Mouse (Mus musculus) myocyte (in vitro differentiated cells): ENCODE results near the gene Rcvrn.

Experiments
- CEBPB ChIP-seq: IDR thresholded peaks from 2 replicates; pipeline ENCODE4 v1.6.1; 2011; ENCODE audit warnings: mild to moderate bottlenecking, moderate library complexity; ENCODE audit not compliant: poor library complexity, insufficient read depth, severe bottlenecking
- MAX ChIP-seq: IDR thresholded peaks from one replicate; pipeline ENCODE4 v1.6.1; 2011; ENCODE audit warnings: low read depth, mild to moderate bottlenecking, control low read depth
- MYOG ChIP-seq, 3 experiments: IDR thresholded peaks; one replicate each; pipeline ENCODE4 v1.6.1; 2011; ENCODE audit warnings: control low read depth in 2 of 3, low read depth in 2 of 3, mild to moderate bottlenecking in 2 of 3; ENCODE audit not compliant: insufficient read length in 2 of 3, control insufficient read depth in 1 of 3, insufficient read depth in 1 of 3
- POLR2A ChIP-seq: IDR thresholded peaks from one replicate; pipeline ENCODE4 v1.6.1; 2011; ENCODE audit warnings: low read depth, mild to moderate bottlenecking, control low read depth, moderate library complexity; ENCODE audit not compliant: insufficient read length
- POLR2AphosphoS2 ChIP-seq: IDR thresholded peaks from one replicate; pipeline ENCODE4 v1.6.1; 2011; ENCODE audit warnings: low read depth, control low read depth; ENCODE audit not compliant: insufficient read length
- USF1 ChIP-seq: IDR thresholded peaks from one replicate; pipeline ENCODE4 v1.6.1; 2011; ENCODE audit warnings: low read depth, mild to moderate bottlenecking, control low read depth, moderate library complexity

- TF ChIP-seq POLR2A (no peak), POLR2AphosphoS2 (no peak), MAX (no peak), USF1 (no peak), MYOG (IDR thresholded peaks at IDR 0.05; ENCODE audit: control insufficient read depth in 1 of 3, insufficient read depth in 1 of 3, insufficient read length in 2 of 3, low read depth in 2 of 3) (no peak), CEBPB (no peak)
Measured at GRCm38 (mm10) chr11:67727095-67727494, 32.0 kb downstream of the Rcvrn start.
